In the genomic region with DNA sequence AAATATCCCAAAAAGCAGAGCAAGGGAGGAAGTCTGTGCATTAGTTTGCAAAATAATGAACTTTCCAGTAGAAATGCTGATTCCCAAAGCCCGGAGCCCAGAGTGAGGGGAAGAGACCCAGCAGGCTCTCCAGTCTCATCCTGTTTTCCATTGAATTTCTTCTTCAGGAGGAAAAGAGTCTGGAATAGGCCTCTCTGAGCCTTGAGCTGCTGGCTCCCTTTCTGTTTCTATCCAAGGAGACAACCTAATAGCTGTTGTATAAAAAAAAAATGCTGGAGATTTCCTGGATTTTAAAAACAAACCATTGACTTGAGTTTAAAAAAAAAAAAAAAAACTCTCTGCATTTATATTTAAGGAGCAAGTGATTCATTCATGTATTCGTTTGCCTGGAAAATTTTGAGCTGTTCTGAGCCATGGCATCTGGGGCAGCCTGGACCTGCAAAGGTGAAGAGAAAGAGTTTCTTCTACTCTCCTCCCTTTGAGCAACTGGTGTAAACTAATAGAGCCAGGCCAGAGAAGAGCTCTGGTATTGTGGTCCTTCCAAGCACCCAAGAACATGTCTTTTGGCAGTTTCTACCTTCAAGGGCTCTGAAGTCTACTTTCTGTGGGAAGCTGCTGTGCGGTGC, we compare ENCODE assay signal across 10 mouse cellular contexts.
DNase-seq lines count a peak whose midpoint lies in the region; ATAC-seq and TF ChIP-seq lines count a peak whose summit lies in the region.
"Had no signal": no experiment of that assay in that cellular context is flagged by ENCODE, and none has a peak within 500 bp of the region (broad histone marks: within the 10 kb centered on the region; RNA-seq: fewer than 3 reads in every experiment).

No protein-coding gene starts in this region.

- no peak overlapping the region for H3K9ac ChIP-seq in kidney, postnatal 0 days (ENCODE audit: low read depth, low read length)
- H3K9ac ChIP-seq in embryonic facial prominence, embryonic 13.5 days, result no peak overlapping the region
- no peak overlapping the region for H3K9ac ChIP-seq in liver, embryonic 16.5 days (ENCODE audit: low read depth, low read length)

- H3K27ac ChIP-seq in gastrocnemius, adult 2 months, result peak overlapping the region; percentile 75
- H3K27ac ChIP-seq in kidney, postnatal 0 days, result 0 out of 2 replicates have a peak overlapping the region, but pooled peaks have one; percentile 31
- peak overlapping the region; percentile 33 for H3K27ac ChIP-seq in embryonic facial prominence, embryonic 13.5 days
- peak overlapping the region; percentile 72 for H3K27ac ChIP-seq in liver, embryonic 16.5 days (ENCODE audit: low read length)

- no peaks in the 10 kb centered on the region for H3K4me1 ChIP-seq in kidney, postnatal 0 days (replicated peaks; ENCODE audit: insufficient read depth, low read length)
- H3K4me1 ChIP-seq in embryonic facial prominence, embryonic 13.5 days, result peaks cover 4% of the 10 kb centered on the region; the same call in 1 of the 2 replicates
- peaks cover 10% of the 10 kb centered on the region; the same call in 1 of the 2 replicates for H3K4me1 ChIP-seq in liver, embryonic 16.5 days (ENCODE audit: control insufficient read depth, low read depth, low read length)

- H3K36me3 ChIP-seq in kidney, postnatal 0 days (ENCODE audit: insufficient read depth, low read length), result no peaks in the 10 kb centered on the region
- H3K36me3 ChIP-seq in embryonic facial prominence, embryonic 13.5 days, result no peaks in the 10 kb centered on the region
- H3K36me3 ChIP-seq in liver, embryonic 16.5 days (ENCODE audit: control insufficient read depth, insufficient read depth), result no peaks in the 10 kb centered on the region

- no peak for TF ChIP-seq CTCF in gastrocnemius, adult 2 months (IDR thresholded peaks at IDR 0.05)
- no peak for TF ChIP-seq CTCF in kidney, postnatal 0 days (IDR thresholded peaks at IDR 0.05; ENCODE audit: low read depth)

- DNase-seq in gastrocnemius, adult 2 months, result no peak
- DNase-seq in gastrocnemius, adult 18-20 months (ENCODE audit: low spot score), result no peak
- DNase-seq in kidney, postnatal 0 days (ENCODE audit: low spot score), result no peak
- DNase-seq in kidney, postnatal 25 days, result no peak
- DNase-seq in T-cell, adult 2 months (ENCODE audit: low spot score), result no peak
- no peak for DNase-seq in left cerebral cortex, adult 11 months (ENCODE audit: low spot score)
- DNase-seq: cerebellum, postnatal 14 days; right cerebral cortex, adult 18-20 months had no signal

- intact Hi-C loops in gastrocnemius, adult 2 months (cut with DNase I), result no loop called here

- no peaks in the 10 kb centered on the region for H3K27me3 ChIP-seq in kidney, postnatal 0 days (ENCODE audit: insufficient read depth, low read length)
- no peaks in the 10 kb centered on the region for H3K27me3 ChIP-seq in embryonic facial prominence, embryonic 13.5 days
- H3K27me3 ChIP-seq in liver, embryonic 16.5 days (ENCODE audit: control insufficient read depth, insufficient read depth, low read depth, low read length), result no peaks in the 10 kb centered on the region; the same call in 1 of the 2 replicates

- WGBS in kidney, postnatal 0 days, result 61% methylated on average over 3 of the region's 3 CpGs
- WGBS in embryonic facial prominence, embryonic 13.5 days, result 61% methylated on average over 3 of the region's 3 CpGs
- 42% methylated on average over 3 of the region's 3 CpGs for WGBS in liver, embryonic 16.5 days (ENCODE audit: insufficient replicate concordance)

- ATAC-seq in kidney, postnatal 0 days (replicated peaks; ENCODE audit: low FRiP score, low read depth), result no peak
- no peak for ATAC-seq in embryonic facial prominence, embryonic 13.5 days (ENCODE audit: insufficient number of reproducible peaks, insufficient read depth, low FRiP score, low TSS enrichment, low read depth)
- ATAC-seq in liver, embryonic 16.5 days (ENCODE audit: low read depth), result no peak

- no peaks in the 10 kb centered on the region for H3K9me3 ChIP-seq in kidney, postnatal 0 days (replicated peaks; ENCODE audit: low read length)
- no peaks in the 10 kb centered on the region for H3K9me3 ChIP-seq in embryonic facial prominence, embryonic 13.5 days
- H3K9me3 ChIP-seq in liver, embryonic 16.5 days (replicated peaks; ENCODE audit: control insufficient read depth, low read length), result no peaks in the 10 kb centered on the region

- no peak overlapping the region for H3K4me3 ChIP-seq in gastrocnemius, adult 2 months
- H3K4me3 ChIP-seq in kidney, postnatal 0 days (replicated peaks; ENCODE audit: low read depth, low read length), result no peak overlapping the region
- no peak overlapping the region for H3K4me3 ChIP-seq in embryonic facial prominence, embryonic 13.5 days
- H3K4me3 ChIP-seq in liver, embryonic 16.5 days (ENCODE audit: low read depth, low read length), result no peak overlapping the region

- no peak overlapping the region for H3K4me2 ChIP-seq in kidney, postnatal 0 days (ENCODE audit: low read length)
- H3K4me2 ChIP-seq in embryonic facial prominence, embryonic 13.5 days, result no peak overlapping the region
- H3K4me2 ChIP-seq in liver, embryonic 16.5 days (ENCODE audit: low read depth, low read length), result 0 out of 2 replicates have a peak overlapping the region, but pooled peaks have one; percentile 4
